Mouse (Mus musculus) hindbrain, embryonic 10.5 days (tissue): ENCODE data around the gene Kansl1. TPM values are rescaled to one million over a fixed set of nuclear protein-coding genes. Genes with fewer than 3 reads are reported as not detected.
A peak's percentile ranks its signal among the peaks of the same experiment; 100 is the strongest.

Experiments
- DNase-seq: peaks from one replicate; pipeline ENCODE4 v3.0.0-alpha.2; 2017; ENCODE audit warnings: low spot score
- H3K27ac ChIP-seq: fragments of 300-500 bp; sonication (generic); 2 replicates; pipeline ENCODE4 v1.5.1; 2016; ENCODE audit warnings: mild to moderate bottlenecking, moderate library complexity
- H3K27me3 ChIP-seq: fragments of 300-500 bp; sonication (generic); 2 replicates; pipeline ENCODE4 v1.6.1; 2016; ENCODE audit warnings: mild to moderate bottlenecking; ENCODE audit not compliant: poor library complexity, insufficient read depth, severe bottlenecking
- H3K36me3 ChIP-seq: fragments of 300-500 bp; sonication (generic); 2 replicates; pipeline ENCODE4 v1.6.1; 2016; ENCODE audit warnings: mild to moderate bottlenecking, moderate library complexity
- H3K4me1 ChIP-seq: fragments of 300-500 bp; sonication (generic); replicated peaks from 2 replicates; pipeline ENCODE4 v1.6.1; 2016; ENCODE audit warnings: mild to moderate bottlenecking
- H3K4me3 ChIP-seq: fragments of 300-500 bp; sonication (generic); 2 replicates; pipeline ENCODE4 v1.5.1; 2016; ENCODE audit warnings: mild to moderate bottlenecking, moderate library complexity
- H3K9me3 ChIP-seq: fragments of 300-500 bp; sonication (generic); 2 replicates; pipeline ENCODE4 v1.6.1; 2016; ENCODE audit warnings: mild to moderate bottlenecking, moderate library complexity
- WGBS: fragments of 180-500 bp; shearing (Covaris S2); methylation state at CpG from one replicate; pipeline ENCODE4 v1.1.7; 2016; 5-methylcytosine and 5-hydroxymethylcytosine counted together
- polyA plus RNA-seq: library from polyadenylated mRNA; unstranded; fragments of >200 nt; fragmentation: Nextera tagmentation; extraction: Ambion mirVana; gene quantifications from 2 replicates; pipeline ENCODE4 v1.2.1, GENCODE M21; 2016

The Kansl1 gene
- 28.9 TPM in 2 replicates for polyA plus RNA-seq

GRCm38 (mm10) chr11:104468751-104469268, at the start of gene Kansl1:
TSS of gene Kansl1 (minus strand) at chr11:104468861.
- Histone ChIP-seq H3K4me1 (peaks cover 21% of the 10 kb centered on the region), H3K27me3 (no peaks in the 10 kb centered on the region), H3K36me3 (peaks cover 28% of the 10 kb centered on the region), H3K27ac (peak within 1 kb of the TSS; percentile 98), H3K9me3 (no peaks in the 10 kb centered on the region), H3K4me3 (peak within 1 kb of the TSS; percentile 98)
- DNase-seq: no peak
- under 1% methylated on average over 69 of the region's 69 CpGs for WGBS

- H3K27me3 ChIP-seq: no peaks in the 10 kb centered on the region
- no peak overlapping the region for H3K27ac ChIP-seq
- no peak for DNase-seq
- no peaks in the 10 kb centered on the region for H3K4me1 ChIP-seq
- H3K4me3 ChIP-seq: no peak overlapping the region
- H3K36me3 ChIP-seq: peaks cover 100% of the 10 kb centered on the region
- no peaks in the 10 kb centered on the region for H3K9me3 ChIP-seq
- WGBS: 94% methylated on average over 4 of the region's 4 CpGs
Measured at GRCm38 (mm10) chr11:104512436-104512835, 43.8 kb upstream of the Kansl1 start.

DNA sequence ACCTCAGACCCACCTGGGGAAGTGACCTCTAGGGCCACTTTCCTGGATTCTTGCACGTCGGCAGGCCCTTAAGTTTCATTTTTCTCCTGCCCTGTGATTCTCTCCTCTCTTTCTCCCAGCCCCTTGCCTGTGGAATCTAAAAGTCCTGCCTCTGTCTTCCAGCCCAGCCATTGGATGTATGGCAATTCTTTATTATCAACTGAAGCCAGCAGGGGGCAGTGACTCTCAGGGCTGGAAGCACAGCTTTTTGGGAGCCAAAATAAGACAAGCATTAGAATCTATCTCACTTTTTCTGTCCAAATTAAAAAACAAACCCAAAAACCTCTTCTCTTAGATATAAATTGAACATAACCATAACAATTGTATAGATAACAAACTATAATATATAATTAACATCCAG, 41.9 kb upstream of the Kansl1 start:
- DNase-seq: peak; percentile 16
- no peaks in the 10 kb centered on the region for H3K9me3 ChIP-seq
- no peak overlapping the region for H3K27ac ChIP-seq
- WGBS: 92% methylated on average over 2 of the region's 2 CpGs
- no peaks in the 10 kb centered on the region for H3K4me1 ChIP-seq
- H3K27me3 ChIP-seq: no peaks in the 10 kb centered on the region
- H3K36me3 ChIP-seq: peaks cover 100% of the 10 kb centered on the region
- H3K4me3 ChIP-seq: no peak overlapping the region

DNA sequence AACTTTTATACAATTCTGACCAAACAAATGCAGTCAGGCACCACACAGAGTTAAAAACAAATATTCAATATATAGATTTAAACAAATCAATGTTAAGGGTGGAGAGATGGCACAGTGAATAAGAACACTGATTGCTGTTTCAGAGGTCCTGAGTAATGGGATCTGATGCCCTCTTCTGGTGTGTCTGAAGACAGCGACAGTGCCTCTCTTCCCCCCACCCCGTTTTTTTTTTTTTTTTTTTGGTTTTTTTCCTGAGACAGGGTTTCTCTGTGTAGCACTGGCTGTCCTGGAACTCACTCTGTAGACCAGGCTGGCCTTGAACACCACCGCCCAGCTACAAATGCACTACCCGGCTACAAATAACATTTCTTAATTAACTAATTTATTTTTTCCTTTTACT, 39.8 kb upstream of the Kansl1 start:
- no peak overlapping the region for H3K27ac ChIP-seq
- no peaks in the 10 kb centered on the region for H3K9me3 ChIP-seq
- H3K36me3 ChIP-seq: peaks cover 99% of the 10 kb centered on the region
- no peaks in the 10 kb centered on the region for H3K4me1 ChIP-seq
- no peaks in the 10 kb centered on the region for H3K27me3 ChIP-seq
- WGBS: 82% methylated on average over 4 of the region's 4 CpGs
- DNase-seq: no peak
- no peak overlapping the region for H3K4me3 ChIP-seq

- H3K27ac ChIP-seq: no peak overlapping the region
- no peaks in the 10 kb centered on the region for H3K36me3 ChIP-seq
- WGBS: 91% methylated on average over 3 of the region's 3 CpGs
- H3K4me3 ChIP-seq: no peak overlapping the region
- DNase-seq: no peak
- H3K9me3 ChIP-seq: peaks cover 6% of the 10 kb centered on the region; the same call in 1 of the 2 replicates
- H3K4me1 ChIP-seq: no peaks in the 10 kb centered on the region
- no peaks in the 10 kb centered on the region for H3K27me3 ChIP-seq
Measured at GRCm38 (mm10) chr11:104488292-104488691, 19.6 kb upstream of the Kansl1 start.

- H3K27ac ChIP-seq: no peak overlapping the region
- H3K27me3 ChIP-seq: no peaks in the 10 kb centered on the region
- DNase-seq: no peak
- no peak overlapping the region for H3K4me3 ChIP-seq
- peaks cover 6% of the 10 kb centered on the region; the same call in 1 of the 2 replicates for H3K9me3 ChIP-seq
- 91% methylated on average over 8 of the region's 8 CpGs for WGBS
- no peaks in the 10 kb centered on the region for H3K36me3 ChIP-seq
- no peaks in the 10 kb centered on the region for H3K4me1 ChIP-seq
Measured at GRCm38 (mm10) chr11:104481971-104482370, 13.3 kb upstream of the Kansl1 start.

DNA sequence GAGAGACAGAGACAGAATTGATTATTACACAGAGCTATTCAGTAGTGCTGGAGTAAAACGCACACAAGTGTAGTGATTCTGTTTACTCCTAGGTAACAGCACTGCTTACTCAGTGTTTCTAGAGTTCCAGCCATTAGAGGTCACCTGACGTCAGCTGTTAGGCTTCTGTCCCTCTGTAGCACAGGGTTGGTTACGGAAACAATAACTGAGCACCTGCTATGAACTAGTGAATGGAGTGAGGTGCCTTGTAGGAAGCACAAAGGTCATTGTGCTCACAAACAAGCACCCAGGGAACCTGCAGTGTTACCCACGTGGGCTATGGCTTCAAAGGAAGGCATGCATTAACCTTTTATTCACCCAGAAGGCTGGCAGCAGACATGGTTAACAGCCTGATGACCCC, 10.8 kb upstream of the Kansl1 start:
- WGBS: 62% methylated on average over 4 of the region's 4 CpGs
- Histone ChIP-seq H3K9me3 (no peaks in the 10 kb centered on the region), H3K27me3 (no peaks in the 10 kb centered on the region), H3K27ac (no peak overlapping the region), H3K4me3 (no peak overlapping the region), H3K4me1 (no peaks in the 10 kb centered on the region), H3K36me3 (no peaks in the 10 kb centered on the region)
- no peak for DNase-seq

- H3K9me3 ChIP-seq: no peaks in the 10 kb centered on the region
- H3K4me3 ChIP-seq: peak overlapping the region; percentile 98
- DNase-seq: peak; percentile 94
- H3K27me3 ChIP-seq: no peaks in the 10 kb centered on the region
- WGBS: 2% methylated on average over 19 of the region's 19 CpGs
- H3K27ac ChIP-seq: peak overlapping the region; percentile 98
- H3K36me3 ChIP-seq: peaks cover 22% of the 10 kb centered on the region
- peaks cover 21% of the 10 kb centered on the region for H3K4me1 ChIP-seq
Measured at GRCm38 (mm10) chr11:104469371-104469835, 742 bp upstream of the Kansl1 start.

DNA sequence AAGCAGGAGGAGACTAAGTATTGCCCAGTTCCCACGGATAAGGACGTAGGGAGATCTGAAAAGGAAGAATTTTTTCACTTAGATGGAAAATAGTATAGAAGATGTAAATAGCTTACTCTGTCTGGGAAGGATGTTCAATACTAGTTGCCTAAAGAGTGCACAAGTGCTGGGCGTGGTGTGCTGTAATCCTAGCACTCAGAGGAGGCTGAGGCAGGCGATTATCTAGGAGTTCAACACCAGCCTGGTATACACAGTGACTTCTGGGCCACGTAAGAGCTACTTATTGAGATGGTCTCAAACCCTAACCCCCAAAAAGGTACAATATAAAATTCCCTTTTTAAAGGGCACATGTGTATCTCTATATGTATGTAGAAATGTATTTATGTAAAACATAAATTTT, 963 bp downstream of the Kansl1 start:
- no peak for DNase-seq
- H3K4me1 ChIP-seq: peaks cover 21% of the 10 kb centered on the region
- no peaks in the 10 kb centered on the region for H3K27me3 ChIP-seq
- H3K27ac ChIP-seq: no peak overlapping the region
- H3K4me3 ChIP-seq: no peak overlapping the region
- H3K9me3 ChIP-seq: no peaks in the 10 kb centered on the region
- peaks cover 39% of the 10 kb centered on the region for H3K36me3 ChIP-seq
- WGBS: 88% methylated on average over 5 of the region's 5 CpGs

DNA sequence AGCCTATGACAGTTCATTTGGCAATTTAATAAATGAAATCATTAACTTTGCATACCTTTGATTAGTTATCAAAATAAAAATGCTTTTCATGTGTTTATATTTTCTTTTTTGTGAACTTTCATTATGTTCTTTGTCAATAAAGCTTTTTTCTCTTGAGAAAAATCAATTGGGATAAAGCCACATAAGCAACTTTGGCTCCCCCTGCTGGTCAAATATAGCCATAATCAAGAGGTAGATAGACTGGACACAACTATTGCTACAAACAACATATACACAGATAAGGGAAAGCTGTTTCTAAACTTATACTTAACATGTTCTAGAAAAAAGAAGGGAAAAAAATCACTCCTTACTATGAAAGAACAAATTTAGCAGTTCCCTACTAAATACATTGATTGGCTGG, 7.1 kb downstream of the Kansl1 start:
- H3K27me3 ChIP-seq: no peaks in the 10 kb centered on the region
- no peaks in the 10 kb centered on the region for H3K9me3 ChIP-seq
- no peak overlapping the region for H3K4me3 ChIP-seq
- H3K36me3 ChIP-seq: peaks cover 67% of the 10 kb centered on the region
- no peak overlapping the region for H3K27ac ChIP-seq
- no peak for DNase-seq
- no peaks in the 10 kb centered on the region for H3K4me1 ChIP-seq

- no peak for DNase-seq
- Histone ChIP-seq H3K27ac (no peak overlapping the region), H3K4me1 (no peaks in the 10 kb centered on the region), H3K36me3 (peaks cover 57% of the 10 kb centered on the region), H3K27me3 (no peaks in the 10 kb centered on the region), H3K4me3 (no peak overlapping the region), H3K9me3 (no peaks in the 10 kb centered on the region)
- WGBS: 95% methylated on average over 2 of the region's 2 CpGs
Measured at GRCm38 (mm10) chr11:104459671-104460070, 9.0 kb downstream of the Kansl1 start.

- WGBS: 78% methylated on average over 2 of the region's 2 CpGs
- Histone ChIP-seq H3K27me3 (no peaks in the 10 kb centered on the region), H3K36me3 (peaks cover 45% of the 10 kb centered on the region), H3K27ac (no peak overlapping the region), H3K9me3 (no peaks in the 10 kb centered on the region), H3K4me3 (no peak overlapping the region), H3K4me1 (no peaks in the 10 kb centered on the region)
- no peak for DNase-seq
Measured at GRCm38 (mm10) chr11:104458507-104458906, 10.2 kb downstream of the Kansl1 start.

DNA sequence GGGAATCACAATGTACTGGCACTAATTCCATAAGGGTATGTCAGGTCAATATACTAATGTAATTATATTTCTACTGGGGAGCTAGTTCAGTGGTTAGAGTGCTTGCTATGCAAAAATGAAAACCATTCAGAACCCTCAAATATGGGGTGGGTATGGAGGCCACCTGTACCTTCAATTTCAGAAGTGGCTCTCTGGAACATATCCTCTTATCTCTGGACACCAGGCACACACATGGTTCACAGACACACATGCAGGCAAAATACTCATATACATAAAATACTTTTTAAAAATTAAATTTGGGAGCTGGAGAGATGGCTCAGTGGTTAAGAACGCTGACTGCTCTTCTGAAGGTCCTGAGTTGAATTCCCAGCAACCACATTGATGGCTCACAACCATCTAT, 16.0 kb downstream of the Kansl1 start:
- WGBS: 98% methylated on average over 1 of the region's 1 CpGs

GRCm38 (mm10) chr11:104451239-104451638, 17.4 kb downstream of the Kansl1 start:
- 89% methylated on average over 1 of the region's 1 CpGs for WGBS
- Histone ChIP-seq H3K4me3 (no peak overlapping the region), H3K36me3 (peaks cover 32% of the 10 kb centered on the region), H3K9me3 (no peaks in the 10 kb centered on the region), H3K4me1 (no peaks in the 10 kb centered on the region), H3K27ac (no peak overlapping the region), H3K27me3 (no peaks in the 10 kb centered on the region)
- no peak for DNase-seq

More for the DNA sequence above, 16.0 kb downstream of the Kansl1 start:
- H3K4me3 ChIP-seq: no peak overlapping the region
- no peaks in the 10 kb centered on the region for H3K4me1 ChIP-seq
- no peak for DNase-seq
- no peaks in the 10 kb centered on the region for H3K9me3 ChIP-seq
- H3K27me3 ChIP-seq: no peaks in the 10 kb centered on the region
- H3K27ac ChIP-seq: no peak overlapping the region
- H3K36me3 ChIP-seq: peaks cover 25% of the 10 kb centered on the region
